Mouse (Mus musculus) left cerebral cortex, postnatal 25 days (tissue): ENCODE measurements around the gene Ccdc92b. TPM values are rescaled to one million over a fixed set of nuclear protein-coding genes. Genes with fewer than 3 reads are reported as not detected.
A peak's percentile ranks its signal among the peaks of the same experiment; 100 is the strongest.

Experiments
- DNase-seq, 2 experiments: peaks; one replicate each; pipeline ENCODE4 v3.0.0; 2022; ENCODE audit warnings: low spot score in 2 of 2, mixed read lengths in 1 of 2
- intact Hi-C: fragments of 180-260 bp; cut with DNase I; formaldehyde crosslinking; loops from one replicate; pipeline ENCODE4 v1.15.1; 2025
- total RNA-seq, 2 experiments: library from RNA; stranded (reverse); gene quantifications; 2 replicates each; pipeline ENCODE4 v1.2.3; 2021

The Ccdc92b gene
- total RNA-seq, 2 experiments from 2014 or later: 26.1 to 26.3 TPM

- intact Hi-C loops: loop anchor here (5.0 kb wide), 2 partner anchors 123 to 183 kb away; partner anchors contain the start of genes Mettl16 and Mnt
- DNase-seq: peak; percentile 96 to 98
These were observed 29.8 kb downstream of the Ccdc92b start, which contains the start of gene Cluh for GRCm38 (mm10) chr11:74649095-74649646. Gene Cluh, plus strand, starts transcription at chr11:74649495.

GRCm38 (mm10) chr11:74649647-74650551, 30.5 kb downstream of the Ccdc92b start:
- peak; percentile 33 to 34 for DNase-seq
- intact Hi-C loops: loop anchor here (5.0 kb wide), 2 partner anchors 122 to 182 kb away; partner anchors contain the start of genes Mettl16 and Mnt

- no peak for DNase-seq
- intact Hi-C loops: no loop called here
These were observed 31.2 kb downstream of the Ccdc92b start for GRCm38 (mm10) chr11:74650576-74651100.

- peak in 1 of 2 experiments; percentile 37 for DNase-seq
- intact Hi-C loops: no loop called here
These were observed 33.4 kb downstream of the Ccdc92b start for GRCm38 (mm10) chr11:74652791-74653191.

- intact Hi-C loops: no loop called here
- no peak for DNase-seq
These were observed 34.0 kb downstream of the Ccdc92b start for GRCm38 (mm10) chr11:74653385-74653784.

GRCm38 (mm10) chr11:74655941-74656340, 36.5 kb downstream of the Ccdc92b start:
- intact Hi-C loops: no loop called here
- DNase-seq: no peak

- intact Hi-C loops: no loop called here
- no peak for DNase-seq
These were observed 40.9 kb downstream of the Ccdc92b start for GRCm38 (mm10) chr11:74660336-74660735.

- intact Hi-C loops: no loop called here
- DNase-seq: no peak
These were observed 42.2 kb downstream of the Ccdc92b start for GRCm38 (mm10) chr11:74661641-74662040.

- no peak for DNase-seq
- intact Hi-C loops: no loop called here
These were observed 42.8 kb downstream of the Ccdc92b start for GRCm38 (mm10) chr11:74662221-74662620.

GRCm38 (mm10) chr11:74664279-74664678, 44.9 kb downstream of the Ccdc92b start:
- intact Hi-C loops: no loop called here
- DNase-seq: no peak

GRCm38 (mm10) chr11:74664906-74665305, 45.5 kb downstream of the Ccdc92b start:
- intact Hi-C loops: no loop called here
- DNase-seq: no peak

GRCm38 (mm10) chr11:74665631-74666283, 46.4 kb downstream of the Ccdc92b start:
- intact Hi-C loops: no loop called here
- no peak for DNase-seq

GRCm38 (mm10) chr11:74666284-74666652, 46.9 kb downstream of the Ccdc92b start:
- intact Hi-C loops: no loop called here
- DNase-seq: no peak

GRCm38 (mm10) chr11:74666776-74667581, 47.6 kb downstream of the Ccdc92b start:
- intact Hi-C loops: no loop called here
- DNase-seq: no peak

GRCm38 (mm10) chr11:74667582-74668010, 48.2 kb downstream of the Ccdc92b start:
- no peak for DNase-seq
- intact Hi-C loops: no loop called here

GRCm38 (mm10) chr11:74668466-74668865, 49.1 kb downstream of the Ccdc92b start:
- intact Hi-C loops: no loop called here
- no peak for DNase-seq

GRCm38 (mm10) chr11:74668971-74669370, 49.6 kb downstream of the Ccdc92b start:
- DNase-seq: no peak
- intact Hi-C loops: no loop called here

- intact Hi-C loops: no loop called here
- no peak for DNase-seq
These were observed 50.7 kb downstream of the Ccdc92b start for GRCm38 (mm10) chr11:74670151-74670550.

GRCm38 (mm10) chr11:74671013-74671412, 51.6 kb downstream of the Ccdc92b start:
- intact Hi-C loops: no loop called here
- no peak for DNase-seq
